Mouse (Mus musculus) layer of hippocampus, postnatal 14 days (tissue): Measurements from ENCODE around the gene Kcnj4. TPM values are rescaled to one million over a fixed set of nuclear protein-coding genes. Genes with fewer than 3 reads are reported as not detected.

ENCODE experiments used
- DNase-seq, 2 experiments: peaks; one replicate each; pipeline ENCODE4 v3.0.0; 2021 to 2022; ENCODE audit warnings: low spot score in 2 of 2, mixed read lengths in 1 of 2
- total RNA-seq, 2 experiments: library from RNA; stranded (reverse); gene quantifications; 2 replicates each; pipeline ENCODE4 v1.2.3; 2021

The Kcnj4 gene
- total RNA-seq, 2 experiments from 2014 or later: 69.2 to 72.7 TPM

DNA sequence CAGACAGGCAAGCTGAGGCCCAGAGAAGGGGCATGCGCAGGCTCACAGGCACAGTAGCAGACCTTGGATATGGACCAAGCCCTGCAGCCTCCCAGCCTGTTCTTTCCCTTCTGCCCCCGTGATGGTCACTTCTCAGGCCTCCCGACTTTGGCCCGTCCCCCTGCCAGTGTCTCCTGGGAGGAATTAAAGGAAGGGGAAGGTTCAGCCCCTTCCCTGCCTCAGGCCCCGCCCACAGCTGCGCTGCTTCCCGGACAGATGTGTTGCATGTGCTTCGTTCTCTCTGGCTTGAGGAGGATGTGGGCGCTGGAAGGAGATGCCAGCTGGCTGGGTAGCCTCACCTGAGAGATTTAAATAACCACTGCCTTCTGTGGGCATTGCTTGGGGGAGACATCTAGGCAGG is 8.9 kb upstream of the Kcnj4 start:
- no peak for DNase-seq

- peak; percentile 86 to 88 for DNase-seq
Observed at GRCm38 (mm10) chr15:79511553-79512320, 6.7 kb upstream of the Kcnj4 start.

DNA sequence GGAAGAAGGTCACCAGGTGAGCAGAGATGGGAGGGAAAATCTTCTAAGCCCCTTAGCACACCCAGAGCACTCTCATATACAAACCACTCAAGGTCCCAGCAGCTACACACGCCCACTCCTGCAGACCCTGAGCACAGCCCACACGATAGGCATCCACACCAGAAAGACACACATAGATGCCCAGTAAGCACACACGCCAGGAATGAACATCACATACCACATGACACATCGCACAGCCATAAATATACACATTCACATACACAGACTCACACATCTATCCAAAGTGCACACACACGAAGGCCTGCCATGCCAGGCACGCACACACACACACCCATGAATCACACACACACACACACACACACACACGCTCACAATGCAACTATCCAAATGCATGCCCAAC is 5.4 kb upstream of the Kcnj4 start:
- no peak for DNase-seq

DNA sequence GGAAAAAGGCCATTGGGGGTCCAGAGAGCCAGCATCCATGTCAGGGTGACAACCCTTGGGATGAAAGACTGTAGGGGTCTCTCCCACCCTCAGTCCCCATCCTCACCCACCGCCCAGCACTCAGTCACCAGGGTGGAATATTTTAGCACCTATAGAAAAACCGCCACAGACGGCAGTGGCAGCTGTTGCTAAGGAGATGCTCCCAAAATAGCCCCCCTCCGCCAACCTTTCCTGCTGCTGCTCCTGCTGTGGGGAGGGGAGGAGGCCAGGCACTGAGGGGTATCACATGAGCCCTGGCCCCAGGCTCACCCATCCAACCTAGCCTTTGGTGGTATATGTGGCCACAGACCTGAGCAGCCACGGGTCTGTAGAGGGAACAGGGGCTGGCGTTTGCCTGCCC is 5.0 kb upstream of the Kcnj4 start:
- no peak for DNase-seq

DNA sequence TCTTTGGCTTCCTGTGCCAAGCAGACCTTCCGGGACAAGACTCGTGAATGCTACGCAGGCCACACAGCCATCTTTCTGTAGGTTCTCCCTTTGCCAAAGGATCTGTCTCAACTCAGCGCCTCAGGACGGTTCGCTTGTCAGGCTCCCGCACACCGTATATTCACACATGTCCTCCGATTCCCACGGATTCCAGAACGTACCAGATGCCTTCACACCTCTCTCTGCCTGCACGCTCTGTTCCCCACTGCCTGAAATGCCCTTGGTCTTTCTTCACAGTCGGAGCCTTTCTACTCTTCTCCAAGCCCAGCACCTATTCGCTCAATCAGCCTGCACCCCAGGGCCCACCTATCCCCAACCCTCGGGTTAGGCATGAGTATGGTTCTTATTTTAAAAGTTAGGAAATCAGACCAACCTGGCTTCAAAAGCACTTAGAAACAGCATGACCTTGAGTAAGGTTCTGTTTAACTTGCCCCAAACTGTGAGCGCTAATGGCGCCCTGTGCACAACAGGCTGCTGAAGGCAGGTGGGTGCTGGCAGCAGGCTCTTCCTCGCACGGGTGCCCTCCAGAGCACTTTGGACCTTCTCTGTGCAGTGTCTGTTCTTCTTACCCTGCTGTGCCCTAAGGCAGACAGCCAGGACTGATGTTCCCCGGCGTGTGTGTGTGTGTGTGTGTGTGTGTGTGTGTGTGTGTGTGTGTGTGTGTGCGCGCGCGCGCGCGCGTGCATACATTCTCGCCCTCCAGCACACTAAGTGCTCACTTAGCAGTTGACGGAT is 2.2 kb upstream of the Kcnj4 start:
- DNase-seq: no peak

- no peak for DNase-seq
Observed at GRCm38 (mm10) chr15:79506460-79506859, 1.4 kb upstream of the Kcnj4 start.

DNA sequence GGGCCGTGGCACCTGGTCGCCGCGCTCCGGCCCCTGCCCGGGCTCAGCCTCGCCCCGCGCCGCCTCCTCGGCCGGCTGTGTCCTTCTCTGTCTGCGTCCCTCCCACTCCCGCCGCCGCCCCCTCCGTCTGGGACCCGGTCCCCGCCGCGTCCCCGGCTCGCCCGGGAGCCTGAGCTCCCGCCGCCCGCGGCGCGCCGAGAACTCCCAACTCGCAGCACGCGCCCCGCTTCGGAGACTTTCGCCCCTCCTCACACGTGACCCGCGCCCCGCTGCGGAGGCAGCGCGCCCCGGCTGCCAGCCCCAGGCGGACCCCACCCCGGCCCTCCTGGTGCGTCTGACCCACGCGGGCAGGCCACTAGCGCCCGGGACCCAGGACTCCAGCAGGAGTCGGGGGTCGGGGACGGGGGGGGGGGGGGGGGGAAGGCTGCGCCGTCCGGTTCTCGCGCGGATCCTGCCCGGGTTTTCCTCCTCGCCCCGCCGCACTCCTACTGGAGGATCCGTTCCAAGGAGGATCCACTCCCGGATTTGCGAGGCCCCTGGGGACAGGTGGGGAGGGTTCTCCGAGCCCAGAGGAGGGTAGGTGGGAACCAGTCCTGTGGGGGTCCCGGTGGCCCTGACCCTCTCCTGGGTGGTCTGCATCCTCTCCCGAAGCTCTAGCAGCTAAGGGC is 709 bp upstream of the Kcnj4 start:
- peak; percentile 76 to 77 for DNase-seq

DNA sequence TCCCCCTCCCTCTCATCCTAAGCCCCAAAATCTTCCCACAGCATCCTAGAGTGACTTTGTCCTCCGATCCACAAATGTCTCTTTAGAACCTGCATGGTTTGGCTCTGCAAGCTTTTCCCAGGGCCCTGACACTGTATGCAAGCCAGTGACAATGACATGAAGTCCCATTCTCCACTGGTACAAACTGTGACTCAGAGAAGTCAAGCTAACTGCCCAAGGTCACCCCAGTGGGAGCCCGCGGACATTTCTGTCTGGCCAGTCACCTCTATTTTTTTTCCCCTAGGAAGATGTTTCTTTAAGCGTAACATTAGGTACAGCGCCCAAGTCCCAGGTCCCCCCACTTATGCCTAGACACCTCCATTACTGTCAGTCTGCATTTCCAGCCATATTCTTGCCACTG is 1.6 kb downstream of the Kcnj4 start:
- DNase-seq: peak in 1 of 2 experiments; percentile 22

GRCm38 (mm10) chr15:79502891-79503341 is 2.1 kb downstream of the Kcnj4 start:
- peak; percentile 73 to 78 for DNase-seq

- peak in 1 of 2 experiments; percentile 20 for DNase-seq
Observed at GRCm38 (mm10) chr15:79500110-79500509, 4.9 kb downstream of the Kcnj4 start.

GRCm38 (mm10) chr15:79493527-79493926 is 11.5 kb downstream of the Kcnj4 start:
- DNase-seq: peak in 1 of 2 experiments; percentile 21

DNA sequence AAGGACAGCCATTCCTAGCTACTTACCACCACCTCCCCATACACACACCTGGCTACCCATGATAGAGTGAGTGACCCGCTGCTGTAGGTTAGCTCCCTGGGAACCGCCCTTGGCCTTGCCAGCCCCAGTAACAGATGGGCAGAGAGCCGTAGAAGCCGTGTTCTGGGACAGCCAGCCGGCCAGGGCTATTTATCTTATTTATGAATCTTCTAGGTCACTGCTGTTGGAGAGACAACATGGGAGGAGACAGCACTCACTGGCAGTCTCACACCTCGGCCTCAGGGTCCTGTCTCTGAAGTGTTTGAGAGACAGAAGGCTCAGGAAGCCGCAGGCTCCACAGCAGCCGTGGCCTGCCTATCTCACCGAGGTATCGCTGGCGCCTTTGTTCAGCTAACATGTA is 15.6 kb downstream of the Kcnj4 start:
- DNase-seq: no peak

DNA sequence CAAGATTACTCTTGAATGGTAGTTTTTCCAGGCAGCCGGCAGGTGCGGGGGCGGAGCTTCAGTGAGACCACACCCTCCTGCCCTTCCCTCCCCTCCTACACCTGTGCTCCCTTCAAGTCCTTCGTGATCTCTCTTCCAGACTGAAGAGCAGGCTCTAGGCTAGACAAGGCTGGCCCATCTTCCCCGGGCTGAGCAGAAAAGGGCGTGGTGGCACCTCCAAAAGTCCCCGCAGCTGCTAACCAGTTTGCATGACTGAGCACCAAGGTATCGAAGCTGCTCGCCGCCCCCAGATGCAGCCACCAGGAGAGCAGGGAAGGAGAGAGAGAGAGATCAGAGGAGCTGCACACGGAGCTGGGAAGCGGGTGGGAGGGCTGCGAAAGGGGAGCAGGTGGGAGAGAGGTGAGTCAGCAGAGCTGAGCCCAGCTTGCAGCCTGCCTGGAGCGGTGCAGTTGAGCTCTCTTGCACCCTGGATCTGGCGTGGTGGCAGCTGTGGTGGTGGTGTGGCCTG is 23.8 kb downstream of the Kcnj4 start:
- DNase-seq: no peak

DNA sequence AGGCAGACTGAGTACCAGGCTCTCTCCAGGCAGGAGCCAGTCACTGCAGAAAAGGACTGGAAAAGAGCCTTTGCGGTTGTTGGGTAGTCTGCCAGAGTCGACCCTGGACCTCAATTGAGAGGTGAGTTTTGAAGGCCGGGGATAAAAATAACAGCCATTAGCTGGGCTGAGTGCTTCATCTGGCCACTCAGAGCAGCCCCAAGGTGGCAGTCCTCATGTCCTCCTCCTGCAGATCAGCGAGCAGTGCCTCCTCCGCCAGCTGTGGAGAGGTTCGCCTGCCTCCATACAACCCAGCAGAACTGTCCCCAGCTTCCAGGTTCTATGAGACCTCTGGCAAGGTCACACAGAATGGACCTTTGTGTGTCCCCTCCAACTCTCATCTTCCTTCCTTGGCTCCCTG is 27.8 kb downstream of the Kcnj4 start:
- DNase-seq: no peak

DNA sequence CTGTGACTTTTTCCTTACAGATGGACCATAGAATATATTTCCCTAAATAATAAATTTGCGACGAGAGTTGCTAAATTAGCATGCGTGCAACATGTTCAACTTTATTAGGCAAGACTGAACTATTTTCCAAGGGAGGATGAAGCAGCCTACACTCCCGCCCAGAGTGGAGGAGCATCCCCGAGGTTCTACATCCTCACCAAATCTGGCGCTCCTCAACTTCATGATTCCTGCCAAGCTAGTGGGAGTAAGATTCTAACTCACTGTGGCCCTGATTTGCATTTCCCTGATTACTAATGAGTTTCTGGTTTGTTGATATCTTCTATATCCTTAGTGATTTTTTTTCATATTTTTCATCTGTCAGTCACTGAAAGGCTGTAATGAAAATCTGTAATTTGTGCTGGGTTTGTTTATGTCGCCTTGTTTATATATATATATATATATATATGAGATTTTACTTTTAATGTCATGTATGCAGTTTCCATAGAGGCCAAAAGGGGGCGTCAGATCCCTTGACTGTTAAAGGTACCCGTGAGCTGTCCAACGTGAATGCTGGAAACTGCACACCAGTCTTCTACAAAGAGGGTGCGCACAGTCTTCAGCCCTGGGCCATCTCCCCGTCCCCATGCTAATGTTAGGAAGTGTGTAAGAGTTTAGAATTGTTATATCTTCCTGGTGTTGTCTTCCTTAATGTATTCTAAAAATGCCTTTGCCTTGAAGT is 31.2 kb downstream of the Kcnj4 start:
- peak in 1 of 2 experiments; percentile 41 for DNase-seq

DNA sequence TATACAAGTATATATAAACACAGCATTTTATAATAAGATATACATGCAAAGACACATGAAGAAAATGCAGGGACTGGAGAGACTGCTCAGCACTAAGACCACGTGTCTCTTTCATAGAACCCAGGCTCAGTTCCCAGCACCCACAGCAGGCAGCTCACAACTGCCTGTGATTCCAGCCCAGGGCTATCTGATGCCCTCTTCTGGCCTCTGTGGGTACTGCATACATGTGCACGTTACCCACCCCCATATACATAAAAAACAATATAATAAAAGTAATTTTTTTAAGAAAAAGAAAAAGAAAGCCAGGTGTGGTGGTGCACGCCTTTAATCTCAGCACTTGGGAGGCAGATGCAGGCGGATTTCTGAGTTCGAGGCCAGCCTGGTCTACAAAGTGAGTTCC is 32.0 kb downstream of the Kcnj4 start:
- DNase-seq: no peak

- no peak for DNase-seq
Observed at GRCm38 (mm10) chr15:79471095-79471494, 33.9 kb downstream of the Kcnj4 start.

DNA sequence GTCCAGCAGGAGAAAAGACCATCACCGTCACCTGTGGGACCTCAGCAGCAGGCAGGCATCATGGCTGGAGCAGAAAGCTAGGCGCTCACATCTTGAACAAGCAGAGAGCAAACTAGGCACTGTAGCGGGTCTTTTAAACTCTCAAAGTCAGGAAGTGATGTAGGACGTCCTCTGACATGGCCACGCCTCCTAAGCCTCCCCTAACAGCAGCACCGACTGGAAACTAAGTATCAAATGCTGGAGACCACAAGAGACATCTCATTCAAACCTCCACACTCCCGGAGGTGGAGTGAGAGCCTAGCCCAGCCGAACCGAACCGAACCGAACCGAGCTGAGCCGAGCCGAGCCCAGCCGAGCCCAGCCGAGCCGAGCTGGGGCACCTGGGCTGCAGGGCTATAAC is 34.5 kb downstream of the Kcnj4 start:
- DNase-seq: no peak

- DNase-seq: no peak
Observed at GRCm38 (mm10) chr15:79469577-79469976, 35.5 kb downstream of the Kcnj4 start.

GRCm38 (mm10) chr15:79466601-79467286 is 38.3 kb downstream of the Kcnj4 start:
- DNase-seq: peak; percentile 86 to 87
